Mouse (Mus musculus): ENCODE results near the gene Rufy1. TPM values are rescaled to one million over a fixed set of nuclear protein-coding genes. Genes with fewer than 3 reads are reported as not detected.

The Rufy1 gene
- total RNA-seq (2014; fragmentation: Nextera tagmentation) (13.8 and 26.1 TPM in 2 replicates), total RNA-seq (2017) (29.3 and 31.4 TPM in 2 replicates), polyA plus RNA-seq (2012) (8.3 and 8.7 TPM in 2 replicates)

- Histone ChIP-seq H3K9me3 (replicated peaks) (no peaks in the 10 kb centered on the region), H3K4me1 (ENCODE audit: insufficient read depth, low read depth, low read length) (peaks cover 52% of the 10 kb centered on the region), H3K36me3 (replicated peaks) (peaks cover 14% of the 10 kb centered on the region), H3K4me3 (ENCODE audit: low read depth, low read length) (peak within 1 kb of the TSS; percentile 86), H3K27me3 (ENCODE audit: insufficient read depth, low read length) (peaks cover 1% of the 10 kb centered on the region; the same call in 1 of the 2 replicates)
- TF ChIP-seq GATA1 (IDR thresholded peaks at IDR 0.05; ENCODE audit: borderline replicate concordance, low read length) (no peak), GATA2 (IDR thresholded peaks at IDR 0.05; ENCODE audit: borderline replicate concordance, low read depth, low read length) (no peak), CTCF (IDR thresholded peaks at IDR 0.05; ENCODE audit: low read depth, low read length) (no peak), TAL1 (conservative IDR thresholded peaks at IDR 0.05; ENCODE audit: low read depth, low read length) (no peak), POLR2AphosphoS5 (IDR thresholded peaks at IDR 0.05; ENCODE audit: insufficient replicate concordance, low read depth, low read length) (no peak)
- DNase-seq (ENCODE audit: low spot score) (peak; percentile 65), ATAC-seq (ENCODE audit: extremely low read depth, insufficient number of reproducible peaks, low FRiP score, poor library complexity, severe bottlenecking) (no peak)
Observed at GRCm38 (mm10) chr11:50430277-50431133, at the start of gene Rufy1. Gene Rufy1 (minus strand): TSS chr11:50431125.

- no peak for TF ChIP-seq CTCF (IDR thresholded peaks at IDR 0.05; ENCODE audit: low read depth, low read length)
- TF ChIP-seq GATA2 (IDR thresholded peaks at IDR 0.05; ENCODE audit: borderline replicate concordance, low read depth, low read length): no peak
- TF ChIP-seq GATA1 (IDR thresholded peaks at IDR 0.05; ENCODE audit: borderline replicate concordance, low read length): no peak
- TF ChIP-seq POLR2AphosphoS5 (IDR thresholded peaks at IDR 0.05; ENCODE audit: insufficient replicate concordance, low read depth, low read length): no peak
- no peak for TF ChIP-seq TAL1 (conservative IDR thresholded peaks at IDR 0.05; ENCODE audit: low read depth, low read length)
- ATAC-seq (ENCODE audit: extremely low read depth, insufficient number of reproducible peaks, low FRiP score, poor library complexity, severe bottlenecking): no peak
- Histone ChIP-seq H3K4me3 (ENCODE audit: low read depth, low read length) (no peak overlapping the region), H3K9me3 (replicated peaks) (no peaks in the 10 kb centered on the region), H3K36me3 (replicated peaks) (no peaks in the 10 kb centered on the region), H3K27me3 (ENCODE audit: insufficient read depth, low read length) (no peaks in the 10 kb centered on the region), H3K4me1 (ENCODE audit: insufficient read depth, low read depth, low read length) (no peaks in the 10 kb centered on the region)
- no peak for DNase-seq (ENCODE audit: low spot score)
Observed at GRCm38 (mm10) chr11:50478072-50478471, 47.1 kb upstream of the Rufy1 start.

- DNase-seq (ENCODE audit: low spot score) (no peak), ATAC-seq (ENCODE audit: extremely low read depth, insufficient number of reproducible peaks, low FRiP score, poor library complexity, severe bottlenecking) (no peak)
- no peak overlapping the region for H3K4me3 ChIP-seq (ENCODE audit: low read depth, low read length)
- TF ChIP-seq POLR2AphosphoS5 (IDR thresholded peaks at IDR 0.05; ENCODE audit: insufficient replicate concordance, low read depth, low read length) (no peak), CTCF (IDR thresholded peaks at IDR 0.05; ENCODE audit: low read depth, low read length) (no peak), GATA1 (IDR thresholded peaks at IDR 0.05; ENCODE audit: borderline replicate concordance, low read length) (no peak), TAL1 (conservative IDR thresholded peaks at IDR 0.05; ENCODE audit: low read depth, low read length) (no peak), GATA2 (IDR thresholded peaks at IDR 0.05; ENCODE audit: borderline replicate concordance, low read depth, low read length) (no peak)
- H3K4me1 ChIP-seq (ENCODE audit: insufficient read depth, low read depth, low read length): no peaks in the 10 kb centered on the region
- H3K36me3 ChIP-seq (replicated peaks): no peaks in the 10 kb centered on the region
- no peaks in the 10 kb centered on the region for H3K9me3 ChIP-seq (replicated peaks)
- H3K27me3 ChIP-seq (ENCODE audit: insufficient read depth, low read length): no peaks in the 10 kb centered on the region
Observed at GRCm38 (mm10) chr11:50477486-50478070, 46.7 kb upstream of the Rufy1 start.

- ATAC-seq (ENCODE audit: extremely low read depth, insufficient number of reproducible peaks, low FRiP score, poor library complexity, severe bottlenecking) (no peak), DNase-seq (ENCODE audit: low spot score) (no peak)
- no peak overlapping the region for H3K4me3 ChIP-seq (ENCODE audit: low read depth, low read length)
- no peaks in the 10 kb centered on the region for H3K36me3 ChIP-seq (replicated peaks)
- no peaks in the 10 kb centered on the region for H3K9me3 ChIP-seq (replicated peaks)
- no peak for TF ChIP-seq POLR2AphosphoS5 (IDR thresholded peaks at IDR 0.05; ENCODE audit: insufficient replicate concordance, low read depth, low read length)
- TF ChIP-seq GATA1 (IDR thresholded peaks at IDR 0.05; ENCODE audit: borderline replicate concordance, low read length): no peak
- no peak for TF ChIP-seq GATA2 (IDR thresholded peaks at IDR 0.05; ENCODE audit: borderline replicate concordance, low read depth, low read length)
- no peak for TF ChIP-seq CTCF (IDR thresholded peaks at IDR 0.05; ENCODE audit: low read depth, low read length)
- TF ChIP-seq TAL1 (conservative IDR thresholded peaks at IDR 0.05; ENCODE audit: low read depth, low read length): no peak
- H3K4me1 ChIP-seq (ENCODE audit: insufficient read depth, low read depth, low read length): no peaks in the 10 kb centered on the region
- no peaks in the 10 kb centered on the region for H3K27me3 ChIP-seq (ENCODE audit: insufficient read depth, low read length)
Observed at GRCm38 (mm10) chr11:50476971-50477370, 46.0 kb upstream of the Rufy1 start.

- DNase-seq (ENCODE audit: low spot score) (no peak), ATAC-seq (ENCODE audit: extremely low read depth, insufficient number of reproducible peaks, low FRiP score, poor library complexity, severe bottlenecking) (no peak)
- Histone ChIP-seq H3K4me3 (ENCODE audit: low read depth, low read length) (no peak overlapping the region), H3K9me3 (replicated peaks) (peaks cover 10% of the 10 kb centered on the region), H3K4me1 (ENCODE audit: insufficient read depth, low read depth, low read length) (no peaks in the 10 kb centered on the region), H3K27me3 (ENCODE audit: insufficient read depth, low read length) (no peaks in the 10 kb centered on the region), H3K36me3 (replicated peaks) (no peaks in the 10 kb centered on the region)
- TF ChIP-seq POLR2AphosphoS5 (IDR thresholded peaks at IDR 0.05; ENCODE audit: insufficient replicate concordance, low read depth, low read length) (no peak), GATA1 (IDR thresholded peaks at IDR 0.05; ENCODE audit: borderline replicate concordance, low read length) (no peak), TAL1 (conservative IDR thresholded peaks at IDR 0.05; ENCODE audit: low read depth, low read length) (no peak), GATA2 (IDR thresholded peaks at IDR 0.05; ENCODE audit: borderline replicate concordance, low read depth, low read length) (no peak)
Observed at GRCm38 (mm10) chr11:50473933-50474332, 43.0 kb upstream of the Rufy1 start.

All from G1E (cell line).